1 mouse cellular context compared by ENCODE assay signal in genomic region chr12:31083007-31083406, GRCm38 (mm10).
TF ChIP-seq lines count a peak whose summit lies in the region.

No protein-coding gene starts in this region.

TF ChIP-seq in MEL, 35 proteins besides CTCF, POLR2A, EP300 and RAD21 (continued from another document):
- peak; percentile 77 for TF ChIP-seq SIN3A (IDR thresholded peaks at IDR 0.05; ENCODE audit: low read length)
- TF ChIP-seq MEF2A (IDR thresholded peaks at IDR 0.05; ENCODE audit: extremely low read depth, insufficient replicate concordance, low read depth, low read length, poor library complexity, severe bottlenecking), result 0 out of 2 replicates have a peak, but pooled peaks have one; percentile 45
TF ChIP-seq in MEL: peak in this region for 15.
